Mouse (Mus musculus): Measurements from ENCODE around the gene Prdx4.
A peak's percentile ranks its signal among the peaks of the same experiment; 100 is the strongest.
"Not testable (repeated sequence)": the region's sequence is repeated elsewhere in the genome, so short reads cannot be mapped to it uniquely, and the experiment has no call there.

The Prdx4 gene

GRCm38 (mm10) chrX:155340654-155341053, at the start of gene Prdx4:
Gene Prdx4 (minus strand): TSS chrX:155340754.
- no peak for DNase-seq (ENCODE audit: low read depth, low spot score)

DNA sequence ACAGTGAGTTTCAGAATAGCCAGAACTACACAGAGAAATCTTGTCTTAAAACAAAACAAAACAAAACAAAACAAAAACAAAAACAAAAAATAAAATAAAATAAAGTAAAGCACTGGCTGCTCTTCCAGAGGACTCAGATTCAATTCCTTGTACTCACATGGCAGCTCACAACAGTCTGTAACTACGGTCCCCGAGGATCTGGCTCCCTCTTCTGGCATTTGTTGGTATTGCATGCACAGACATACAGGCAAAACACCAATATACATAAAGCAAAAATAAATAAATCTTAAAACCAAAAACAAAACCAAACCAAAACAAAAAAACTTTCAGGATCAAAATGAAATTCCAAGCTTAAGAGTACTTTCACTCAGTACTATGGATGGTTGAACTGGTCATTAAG, 36.0 kb upstream of the Prdx4 start:
- DNase-seq (ENCODE audit: low read depth, low spot score): no peak

GRCm38 (mm10) chrX:155375458-155375857, 34.9 kb upstream of the Prdx4 start:
- DNase-seq (ENCODE audit: low read depth, low spot score): no peak

GRCm38 (mm10) chrX:155370110-155370509, 29.6 kb upstream of the Prdx4 start:
- not testable (repeated sequence) for DNase-seq (ENCODE audit: low read depth, low spot score)

GRCm38 (mm10) chrX:155365095-155365494, 24.5 kb upstream of the Prdx4 start:
- peak; percentile 24 for DNase-seq (ENCODE audit: low read depth, low spot score)

GRCm38 (mm10) chrX:155346249-155346648, 5.7 kb upstream of the Prdx4 start:
- DNase-seq (ENCODE audit: low read depth, low spot score): no peak

- peak; percentile 28 for DNase-seq (ENCODE audit: low read depth, low spot score)
These were observed 2.4 kb downstream of the Prdx4 start for GRCm38 (mm10) chrX:155337905-155338721.

- DNase-seq (ENCODE audit: low read depth, low spot score): no peak
These were observed 3.0 kb downstream of the Prdx4 start for GRCm38 (mm10) chrX:155337567-155337904.

GRCm38 (mm10) chrX:155318005-155318404, 22.5 kb downstream of the Prdx4 start:
- DNase-seq (ENCODE audit: low read depth, low spot score): peak; percentile 2

GRCm38 (mm10) chrX:155306390-155306789, 34.2 kb downstream of the Prdx4 start:
- no peak for DNase-seq (ENCODE audit: low read depth, low spot score)

GRCm38 (mm10) chrX:155280427-155281044, 60.0 kb downstream of the Prdx4 start:
- DNase-seq (ENCODE audit: low read depth, low spot score): no peak

DNA sequence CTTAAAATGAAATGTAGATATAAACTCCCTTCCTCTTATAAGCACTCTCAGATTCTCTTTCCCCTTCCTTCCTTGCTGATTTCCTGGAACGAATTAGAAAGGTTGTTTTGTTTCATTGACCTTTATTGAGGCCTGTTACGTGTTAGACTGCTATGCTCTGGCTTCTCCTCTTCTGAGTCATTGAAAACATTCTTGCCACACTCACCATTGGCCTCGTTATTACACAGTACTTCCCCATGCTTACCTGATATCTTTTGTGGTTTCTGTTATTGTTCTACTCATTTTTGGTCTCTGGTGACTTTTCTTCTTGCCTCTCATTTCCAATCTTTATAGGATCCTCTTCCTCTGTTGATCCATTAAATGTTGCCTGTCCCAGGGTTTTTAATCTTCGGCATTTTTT, 62.1 kb downstream of the Prdx4 start:
- no peak for DNase-seq (ENCODE audit: low read depth, low spot score)

Measured in telencephalon, adult 2 months (tissue).